Mouse (Mus musculus) forebrain, embryonic 14.5 days (tissue): ENCODE results near the gene Apba2. TPM values are rescaled to one million over a fixed set of nuclear protein-coding genes. Genes with fewer than 3 reads are reported as not detected.

Experiments used
- ATAC-seq: fragments of 200-750 bp; cut with Nextera tagmentation; 2 replicates; pipeline ENCODE4 v1.8.0; 2017; ENCODE audit warnings: mild to moderate bottlenecking, moderate library complexity
- DNase-seq: peaks from one replicate; pipeline ENCODE4 v3.0.0-alpha.2; 2015; ENCODE audit warnings: low spot score
- H3K27ac ChIP-seq: fragments of 300-500 bp; sonication (generic); 2 replicates; pipeline ENCODE4 v1.5.1; 2014; ENCODE audit warnings: low read depth, mild to moderate bottlenecking, control low read depth, low read length, moderate library complexity
- H3K27me3 ChIP-seq: fragments of 300-500 bp; sonication (generic); replicated peaks from 2 replicates; pipeline ENCODE4 v1.6.1; 2014; ENCODE audit warnings: low read length, control low read depth, mixed read lengths; ENCODE audit not compliant: control insufficient read depth, insufficient read depth
- H3K36me3 ChIP-seq: fragments of 300-500 bp; sonication (generic); 2 replicates; pipeline ENCODE4 v1.6.1; 2014; ENCODE audit warnings: low read length, control low read depth; ENCODE audit not compliant: control insufficient read depth, insufficient read depth
- H3K4me1 ChIP-seq: fragments of 300-500 bp; sonication (generic); 2 replicates; pipeline ENCODE4 v1.6.1; 2014; ENCODE audit warnings: antibody characterized with exemption, low read length, control low read depth; ENCODE audit not compliant: control insufficient read depth, insufficient read depth
- H3K4me2 ChIP-seq: fragments of 300-500 bp; sonication (generic); 2 replicates; pipeline ENCODE4 v1.6.1; 2014; ENCODE audit warnings: mild to moderate bottlenecking, control low read depth, low read length
- H3K4me3 ChIP-seq: fragments of 300-500 bp; sonication (generic); 2 replicates; pipeline ENCODE4 v1.5.1; 2014; ENCODE audit warnings: low read depth, low read length, control low read depth
- H3K9ac ChIP-seq: fragments of 300-500 bp; sonication (generic); 2 replicates; pipeline ENCODE4 v1.6.1; 2014; ENCODE audit warnings: mild to moderate bottlenecking, low read length, control low read depth, moderate library complexity
- H3K9me3 ChIP-seq: fragments of 300-500 bp; sonication (generic); replicated peaks from 2 replicates; pipeline ENCODE4 v1.6.1; 2016; ENCODE audit warnings: low read length, control low read depth, mixed read lengths; ENCODE audit not compliant: control insufficient read depth
- WGBS: fragments of 180-500 bp; shearing (Covaris S2); extraction: QIAGEN DNeasy Blood & Tissue Kit; methylation state at CpG from one replicate; pipeline ENCODE4 v1.1.7; 2014; 5-methylcytosine and 5-hydroxymethylcytosine counted together
- polyA plus RNA-seq: library from polyadenylated mRNA; unstranded; fragments of >200 nt; fragmentation: Nextera tagmentation; extraction: Ambion mirVana; gene quantifications from 2 replicates; pipeline ENCODE4 v1.2.1, GENCODE M21; 2014

The Apba2 gene
- polyA plus RNA-seq, 1 experiment from 2014 or later, result 113 TPM

DNA sequence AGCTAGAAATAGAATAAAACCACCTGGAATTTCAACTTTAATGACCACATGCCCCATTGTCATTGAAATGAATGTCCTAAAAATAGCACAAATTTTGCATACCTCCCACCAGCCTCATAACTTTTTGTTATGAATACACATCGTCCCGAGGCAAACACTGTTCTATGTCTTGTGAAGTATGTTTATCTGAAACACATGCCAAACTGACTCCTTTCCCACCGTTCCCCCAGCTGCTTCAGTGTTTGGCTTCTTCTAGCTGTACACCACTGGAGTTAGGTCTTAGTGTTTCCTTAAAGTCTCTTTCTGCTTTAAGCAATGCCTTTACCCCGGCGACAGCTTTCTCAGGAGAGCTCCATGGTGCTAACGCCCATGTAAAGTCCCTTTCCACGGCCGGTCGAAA, 289.6 kb downstream of the Apba2 start:
- DNase-seq (no peak), ATAC-seq (no peak)
- WGBS, result 82% methylated on average over 9 of the region's 9 CpGs
- Histone ChIP-seq H3K9ac (no peak overlapping the region), H3K27me3 (no peaks in the 10 kb centered on the region), H3K4me2 (no peak overlapping the region), H3K27ac (no peak overlapping the region), H3K9me3 (no peaks in the 10 kb centered on the region), H3K4me1 (no peaks in the 10 kb centered on the region), H3K4me3 (no peak overlapping the region), H3K36me3 (no peaks in the 10 kb centered on the region)

DNA sequence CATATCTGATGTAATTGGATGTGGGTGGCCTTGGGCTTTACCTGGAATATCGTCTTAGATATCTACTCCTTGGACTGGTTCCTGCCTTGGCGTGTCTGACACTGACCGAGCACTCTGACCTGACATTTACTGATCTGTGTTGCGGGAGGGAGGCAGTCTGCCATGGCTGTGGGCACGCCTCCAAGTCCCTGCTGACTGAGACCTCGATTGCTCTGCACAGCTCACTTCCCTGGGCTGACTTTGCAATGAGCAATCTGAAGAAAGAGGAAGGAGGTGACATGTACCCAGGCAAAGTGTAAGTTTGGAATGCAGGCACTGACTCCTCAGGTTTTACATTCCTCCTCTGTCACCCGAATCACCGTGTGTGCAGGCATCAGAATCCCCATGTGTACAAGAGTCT, 290.5 kb downstream of the Apba2 start:
- WGBS, result 76% methylated on average over 8 of the region's 8 CpGs
- DNase-seq (no peak), ATAC-seq (no peak)
- Histone ChIP-seq H3K27ac (no peak overlapping the region), H3K4me1 (no peaks in the 10 kb centered on the region), H3K9me3 (no peaks in the 10 kb centered on the region), H3K36me3 (no peaks in the 10 kb centered on the region), H3K27me3 (no peaks in the 10 kb centered on the region), H3K4me2 (no peak overlapping the region), H3K4me3 (no peak overlapping the region), H3K9ac (no peak overlapping the region)

DNA sequence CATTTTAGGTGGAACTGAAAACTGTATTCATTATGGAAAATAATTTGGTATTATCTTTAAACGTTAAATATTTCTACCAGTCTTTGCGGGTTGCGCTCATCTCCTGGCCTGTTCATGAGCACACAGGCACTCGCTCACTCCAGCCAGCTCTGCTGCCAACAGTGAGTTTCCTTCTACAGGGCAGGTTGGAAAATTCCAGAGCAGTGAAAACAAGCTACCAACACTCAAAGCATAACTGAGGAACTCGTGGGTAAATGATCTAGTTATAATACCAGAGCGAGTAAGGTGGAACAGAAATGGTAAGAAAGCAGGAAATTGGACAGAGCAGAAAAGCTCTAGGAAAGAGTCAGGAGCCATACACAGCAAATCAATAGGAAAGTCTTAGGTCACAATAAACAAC, 294.0 kb downstream of the Apba2 start:
- Histone ChIP-seq H3K4me2 (no peak overlapping the region), H3K27me3 (no peaks in the 10 kb centered on the region), H3K9ac (no peak overlapping the region), H3K9me3 (no peaks in the 10 kb centered on the region), H3K27ac (no peak overlapping the region), H3K4me3 (no peak overlapping the region), H3K36me3 (no peaks in the 10 kb centered on the region), H3K4me1 (no peaks in the 10 kb centered on the region)
- no peak for ATAC-seq
- WGBS, result 80% methylated on average over 6 of the region's 6 CpGs
- DNase-seq, result no peak

Other genes starting within 250 kb of the Apba2 start
- 8.5 and 8.6 TPM in 2 replicates for gene Mtmr10, start 214.1 kb upstream of the Apba2 start, polyA plus RNA-seq
- gene Fan1, start 127.6 kb upstream of the Apba2 start, polyA plus RNA-seq, result 3.5 and 4.6 TPM in 2 replicates
- 25.9 and 28.0 TPM in 2 replicates for gene Mphosph10, start 109.4 kb upstream of the Apba2 start, polyA plus RNA-seq
- gene Mcee, start 109.1 kb upstream of the Apba2 start, polyA plus RNA-seq, result 40.3 and 42.2 TPM in 2 replicates